8 mouse cellular contexts compared by ENCODE assay signal in the genomic region with DNA sequence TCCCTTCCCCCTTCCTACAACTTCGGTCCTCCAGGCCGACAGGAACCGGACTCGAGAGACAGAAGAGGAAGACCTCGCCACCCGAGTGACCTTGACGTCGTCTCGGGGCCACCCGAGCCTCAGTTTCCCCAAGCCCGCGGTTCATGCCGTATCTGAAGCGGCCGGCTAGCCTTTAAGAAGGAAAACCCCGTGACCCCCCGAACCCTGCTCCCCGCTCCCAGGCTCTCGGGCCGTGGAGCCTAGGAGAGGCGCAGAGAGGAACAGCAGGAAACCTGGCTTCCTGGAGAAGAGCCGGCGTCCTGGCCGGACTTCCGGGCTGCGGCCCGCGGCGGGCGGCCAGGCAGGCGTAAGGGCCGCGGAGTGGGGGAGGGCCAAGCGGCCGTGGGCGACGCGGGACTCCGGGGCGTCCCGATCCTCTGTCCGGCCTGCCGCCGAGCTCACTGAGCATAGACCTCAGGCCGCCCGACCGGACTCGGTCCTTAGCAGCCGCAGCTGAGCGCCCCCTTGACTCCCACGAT. TPM values are rescaled to one million over a fixed set of nuclear protein-coding genes. Genes with fewer than 3 reads are reported as not detected.
A peak's percentile ranks its signal among the peaks of the same experiment; 100 is the strongest.
DNase-seq lines count a peak whose midpoint lies in the region; ATAC-seq lines count a peak whose summit lies in the region.

No protein-coding gene starts in this region.

- peak; percentile 79 for ATAC-seq in kidney, embryonic 14.5 days (ENCODE audit: low FRiP score, low TSS enrichment)
- ATAC-seq in granulocyte monocyte progenitor cell, adult 5-6 weeks (replicated peaks; ENCODE audit: poor library complexity, severe bottlenecking), result peak; percentile 21

- H3K9me3 ChIP-seq in kidney, embryonic 14.5 days (ENCODE audit: control insufficient read depth, low read length), result no peaks in the 10 kb centered on the region

- peak overlapping the region; percentile 88 for H3K4me2 ChIP-seq in kidney, embryonic 14.5 days (replicated peaks; ENCODE audit: low read depth, low read length)

- peak overlapping the region; percentile 96 for H3K9ac ChIP-seq in kidney, embryonic 14.5 days (ENCODE audit: low read depth, low read length)

- peaks cover 9% of the 10 kb centered on the region for H3K36me3 ChIP-seq in kidney, embryonic 14.5 days (ENCODE audit: control insufficient read depth, insufficient read depth, low read length)

- DNase-seq in kidney, postnatal 4 days, result no peak
- DNase-seq in adipocyte (ENCODE audit: low spot score), result peak; percentile 30
- DNase-seq in lung, postnatal 10 days, result peak; percentile 74
- DNase-seq in urinary bladder, adult 2 months (ENCODE audit: low spot score), result no peak
- DNase-seq in cerebellum, postnatal 14 days, result no peak
- DNase-seq in left cerebral cortex, adult 18-20 months (ENCODE audit: low spot score in 2 of 2), result no peak

- H3K4me1 ChIP-seq in kidney, embryonic 14.5 days (ENCODE audit: control insufficient read depth, insufficient read depth, low read length), result peaks cover 24% of the 10 kb centered on the region

- H3K4me3 ChIP-seq in kidney, embryonic 14.5 days (ENCODE audit: low read length), result peak overlapping the region; percentile 100

- 2% methylated on average over 34 of the region's 51 CpGs for WGBS in kidney, embryonic 14.5 days

- peak overlapping the region; percentile 94 for H3K27ac ChIP-seq in kidney, embryonic 14.5 days (ENCODE audit: low read depth, low read length)

- H3K27me3 ChIP-seq in kidney, embryonic 14.5 days (ENCODE audit: control insufficient read depth, insufficient read depth, low read length), result no peaks in the 10 kb centered on the region

RNA-seq across cellular contexts. Expression of a gene that starts 0.4 kb away (rescaled TPM):
- polyA plus RNA-seq in kidney, embryonic 14.5 days (2014; fragmentation: Nextera tagmentation; extraction: Ambion mirVana), result 544 and 644 TPM in 2 replicates
- 287 and 315 TPM in 2 replicates for total RNA-seq in granulocyte monocyte progenitor cell, adult 5-6 weeks (2014; fragmentation: Nextera tagmentation)
- 336 and 384 TPM in 2 replicates for total RNA-seq in granulocyte monocyte progenitor cell, adult 5-6 weeks (2017)
- 531 and 605 TPM in 2 replicates for polyA plus RNA-seq in urinary bladder, adult 2 months (2012; rRNA removed)
- 100 to 1,000 TPM; 451 to 469 TPM for total RNA-seq in left cerebral cortex, adult 18-20 months (2021)

RNA-seq across cellular contexts. Expression of a gene that starts 19.5 kb away (rescaled TPM):
- 36.9 and 41.8 TPM in 2 replicates for polyA plus RNA-seq in kidney, embryonic 14.5 days (2014; fragmentation: Nextera tagmentation; extraction: Ambion mirVana)
- 21.2 and 21.9 TPM in 2 replicates for total RNA-seq in granulocyte monocyte progenitor cell, adult 5-6 weeks (2014; fragmentation: Nextera tagmentation)
- total RNA-seq in granulocyte monocyte progenitor cell, adult 5-6 weeks (2017), result 11.4 and 14.0 TPM in 2 replicates
- polyA plus RNA-seq in urinary bladder, adult 2 months (2012; rRNA removed), result 23.8 and 26.1 TPM in 2 replicates
- 10 to 100 TPM; 20.6 to 21.2 TPM for total RNA-seq in left cerebral cortex, adult 18-20 months (2021)

RNA-seq across cellular contexts. Expression of a gene that starts 25.4 kb away (rescaled TPM):
- polyA plus RNA-seq in kidney, embryonic 14.5 days (2014; fragmentation: Nextera tagmentation; extraction: Ambion mirVana), result 113 and 128 TPM in 2 replicates
- 22.7 and 45.8 TPM in 2 replicates for total RNA-seq in granulocyte monocyte progenitor cell, adult 5-6 weeks (2014; fragmentation: Nextera tagmentation)
- 59.9 and 82.1 TPM in 2 replicates for total RNA-seq in granulocyte monocyte progenitor cell, adult 5-6 weeks (2017)
- 35.2 and 35.4 TPM in 2 replicates for polyA plus RNA-seq in urinary bladder, adult 2 months (2012; rRNA removed)
- total RNA-seq in left cerebral cortex, adult 18-20 months (2021), result 10 to 100 TPM; 43.8 to 44.4 TPM

RNA-seq across cellular contexts. Expression of a gene that starts 35.7 kb away (rescaled TPM):
- polyA plus RNA-seq in kidney, embryonic 14.5 days (2014; fragmentation: Nextera tagmentation; extraction: Ambion mirVana), result 132 and 149 TPM in 2 replicates
- total RNA-seq in granulocyte monocyte progenitor cell, adult 5-6 weeks (2014; fragmentation: Nextera tagmentation), result 41.9 and 58.1 TPM in 2 replicates
- total RNA-seq in granulocyte monocyte progenitor cell, adult 5-6 weeks (2017), result 33.2 and 35.9 TPM in 2 replicates
- polyA plus RNA-seq in urinary bladder, adult 2 months (2012; rRNA removed), result 99.0 and 118 TPM in 2 replicates
- 100 to 1,000 TPM; 144 TPM for total RNA-seq in left cerebral cortex, adult 18-20 months (2021)

RNA-seq across cellular contexts. Expression of a gene that starts 44.6 kb away (rescaled TPM):
- 0.11 and 0.28 TPM in 2 replicates for polyA plus RNA-seq in kidney, embryonic 14.5 days (2014; fragmentation: Nextera tagmentation; extraction: Ambion mirVana)
- not detected in 2 replicates for total RNA-seq in granulocyte monocyte progenitor cell, adult 5-6 weeks (2014; fragmentation: Nextera tagmentation)
- total RNA-seq in granulocyte monocyte progenitor cell, adult 5-6 weeks (2017), result not detected in 2 replicates
- 8.9 and 9.5 TPM in 2 replicates for polyA plus RNA-seq in urinary bladder, adult 2 months (2012; rRNA removed)
- total RNA-seq in left cerebral cortex, adult 18-20 months (2021), result 1 to 10 TPM; 7.5 to 8.1 TPM

Comparison
In these comparisons a context has a peak if more than half of its experiments do, and no peak if none do; other contexts are left out.
1. DNase-seq: peak in adipocyte (single experiment) and lung, postnatal 10 days (single experiment); none in kidney, postnatal 4 days (0 of 2), urinary bladder, adult 2 months (single experiment), cerebellum, postnatal 14 days (0 of 2) and left cerebral cortex, adult 18-20 months (0 of 2).